Mouse (Mus musculus) cerebellum, postnatal 25 days (tissue): ENCODE measurements around the gene Cpt1c.
"Not testable (repeated sequence)": the region's sequence is repeated elsewhere in the genome, so short reads cannot be mapped to it uniquely, and the experiment has no call there.

Source experiments
- DNase-seq, 2 experiments: peaks; one replicate each; pipeline ENCODE4 v3.0.0; 2021; ENCODE audit warnings: mixed read lengths in 2 of 2

The Cpt1c gene

GRCm38 (mm10) chr7:44974383-44975116 is at the start of gene Cpt1c:
Gene Cpt1c, minus strand, starts transcription at chr7:44974851.
- DNase-seq, result peak; percentile 90 to 92

DNA sequence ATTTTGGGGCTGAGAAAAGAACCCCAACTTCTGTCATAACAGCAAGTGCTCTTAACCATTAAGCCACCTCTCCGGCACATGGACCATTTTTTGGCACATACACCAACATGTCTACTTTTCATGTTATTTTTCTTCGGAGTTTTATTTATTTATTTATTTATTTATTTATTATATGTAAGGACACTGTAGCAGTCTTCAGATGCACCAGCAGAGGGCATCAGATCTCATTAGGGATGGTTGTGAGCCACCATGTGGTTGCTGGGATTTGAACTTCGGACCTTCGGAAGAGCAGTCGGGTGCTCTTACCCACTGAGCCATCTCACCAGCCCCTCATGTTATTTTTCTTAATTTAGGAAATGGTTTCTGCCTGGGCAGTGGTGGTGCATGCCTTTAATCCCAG is 49.1 kb upstream of the Cpt1c start:
- DNase-seq, result not testable (repeated sequence)

GRCm38 (mm10) chr7:45020225-45020624 is 45.6 kb upstream of the Cpt1c start:
- DNase-seq, result no peak

GRCm38 (mm10) chr7:45019031-45019571 is 44.5 kb upstream of the Cpt1c start:
- no peak for DNase-seq

GRCm38 (mm10) chr7:45017242-45018061 is 42.8 kb upstream of the Cpt1c start, which contains the start of gene Rras:
Gene Rras, plus strand, starts transcription at chr7:45017961.
- peak; percentile 72 to 78 for DNase-seq

DNA sequence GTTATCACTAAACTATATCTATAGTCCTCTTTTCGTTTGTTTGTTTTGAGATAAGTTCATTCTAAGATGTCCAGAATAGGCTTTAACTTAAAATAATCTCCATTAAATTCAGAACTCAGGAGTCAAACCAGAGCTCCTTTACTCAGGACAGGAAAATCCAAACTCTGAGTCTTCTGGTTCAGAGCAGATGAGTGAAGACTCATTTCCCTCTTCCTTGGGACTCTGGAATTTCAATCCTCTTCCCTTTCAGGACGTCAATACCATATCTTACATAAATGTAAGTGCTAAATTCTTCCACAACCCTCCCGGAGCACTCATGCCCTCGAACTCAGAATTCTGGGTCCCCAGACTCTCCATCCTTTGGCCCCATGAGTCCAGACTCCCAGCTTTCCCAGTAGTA is 42.1 kb upstream of the Cpt1c start:
- no peak for DNase-seq

DNA sequence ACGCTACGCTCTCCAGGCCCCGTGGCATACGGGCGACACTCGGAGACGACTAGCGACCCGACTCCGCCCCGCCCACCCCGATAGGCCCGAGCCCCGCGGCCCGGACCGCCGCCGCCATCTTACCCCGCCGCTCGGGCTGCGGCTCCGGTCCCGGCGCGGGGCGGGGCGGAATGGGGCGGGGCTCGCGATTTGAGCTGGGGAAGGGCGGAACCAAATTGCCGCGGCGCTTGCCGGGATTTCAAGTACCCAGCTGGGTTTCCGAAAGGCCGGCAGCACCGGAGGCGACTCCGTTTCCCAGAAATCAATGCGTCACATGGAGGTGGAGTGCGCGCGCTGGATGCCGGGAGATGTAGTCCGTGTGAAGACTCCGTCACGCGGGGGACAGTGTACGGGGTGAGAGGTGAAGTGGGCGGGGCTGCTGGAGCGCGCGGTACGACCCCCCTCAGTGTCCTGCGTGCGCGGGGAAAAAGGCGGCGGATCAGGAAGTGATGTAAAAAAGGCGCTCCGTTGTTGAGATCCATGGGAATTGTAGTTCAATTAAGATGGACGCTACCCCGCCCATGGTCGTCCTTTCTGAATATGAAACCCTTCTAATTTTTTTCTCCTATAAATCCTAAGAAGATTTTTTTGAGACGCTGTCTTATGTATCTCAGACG is 41.4 kb upstream of the Cpt1c start, which contains the start of gene Scaf1:
Gene Scaf1, minus strand, starts transcription at position 407 of the 656 bp plus-strand sequence.
- peak; percentile 99 for DNase-seq

- no peak for DNase-seq
These were observed 40.8 kb upstream of the Cpt1c start for GRCm38 (mm10) chr7:45015344-45015956.

DNA sequence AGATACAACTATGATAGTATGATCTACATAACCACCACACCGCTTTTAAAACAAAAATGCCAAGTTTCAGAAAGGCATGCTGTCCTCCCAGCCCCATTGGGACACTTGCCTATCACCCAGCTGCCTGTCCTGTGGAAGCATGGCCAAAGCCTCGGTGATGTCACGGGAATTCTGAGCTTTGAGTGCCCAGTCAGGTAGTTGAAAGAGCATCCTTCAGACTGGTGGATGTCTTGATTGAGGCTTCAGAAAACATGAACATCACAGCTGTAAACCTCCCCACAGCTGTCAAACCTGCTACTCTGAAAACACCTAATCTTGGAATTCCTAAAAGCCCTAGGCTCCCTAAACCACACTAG is 39.4 kb upstream of the Cpt1c start:
- DNase-seq, result no peak

GRCm38 (mm10) chr7:45013366-45014095 is 38.9 kb upstream of the Cpt1c start:
- no peak for DNase-seq

DNA sequence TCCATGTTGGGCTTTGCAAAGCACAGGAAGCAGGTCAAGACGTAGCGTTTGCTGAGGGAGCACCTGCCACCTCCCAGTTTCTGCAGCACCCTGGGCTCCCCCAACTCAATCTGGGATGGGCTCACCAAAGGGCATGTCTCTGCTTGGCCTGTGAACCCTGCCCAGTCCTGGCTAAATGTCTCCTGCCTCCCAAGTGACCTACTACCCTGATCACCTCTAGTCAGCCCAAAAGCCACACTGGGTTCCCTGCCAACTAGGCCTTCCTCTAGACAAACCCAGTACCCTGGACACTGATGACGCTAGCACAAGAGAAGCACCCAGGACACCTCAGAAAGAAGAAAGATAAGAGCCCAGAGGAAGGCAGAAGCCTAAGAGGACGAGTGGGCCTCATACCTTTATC is 38.2 kb upstream of the Cpt1c start:
- no peak for DNase-seq

- DNase-seq, result no peak
These were observed 37.4 kb upstream of the Cpt1c start for GRCm38 (mm10) chr7:45012011-45012410.

GRCm38 (mm10) chr7:45008411-45008810 is 33.8 kb upstream of the Cpt1c start:
- peak in 1 of 2 experiments; percentile 33 for DNase-seq

DNA sequence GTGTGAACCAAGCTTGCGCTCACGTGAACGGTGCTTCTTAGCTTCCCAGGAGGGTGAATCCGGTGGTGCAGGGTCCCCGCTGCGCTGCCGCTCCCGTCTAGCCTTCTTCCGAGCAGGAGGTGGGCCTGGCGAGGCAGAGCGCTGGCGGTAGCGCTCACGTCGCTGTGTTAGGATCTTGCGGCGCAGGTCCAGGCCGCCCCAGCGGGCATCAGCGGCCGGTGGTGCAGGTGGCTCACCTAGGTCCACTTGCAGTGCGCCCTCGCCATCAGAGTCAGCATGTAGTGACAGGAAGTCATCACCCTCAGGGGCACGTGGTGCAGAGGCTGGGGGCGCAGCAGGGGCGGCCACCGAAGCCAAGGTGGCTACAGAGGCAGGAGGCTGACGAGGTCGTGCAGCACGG is 33.2 kb upstream of the Cpt1c start:
- DNase-seq, result peak in 1 of 2 experiments; percentile 20

DNA sequence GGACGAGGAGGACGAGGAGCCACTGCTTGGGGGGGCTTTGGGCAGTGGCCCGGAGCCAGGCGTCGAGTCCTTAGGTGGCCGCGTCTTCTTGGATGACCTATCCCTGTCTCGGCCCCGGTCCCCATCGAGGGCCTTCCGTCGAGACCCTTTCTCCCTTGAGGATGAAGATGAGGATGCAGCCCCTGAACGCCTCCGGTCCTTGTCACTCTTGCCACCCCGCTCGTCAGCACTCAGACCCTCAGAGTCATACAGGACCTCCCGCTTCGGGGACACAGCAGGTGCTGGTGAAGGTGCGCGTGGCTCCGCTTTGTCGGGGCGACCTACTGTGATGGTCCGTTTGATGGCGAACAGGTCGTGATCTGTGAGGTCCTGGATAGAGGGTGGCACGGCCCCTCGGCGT is 32.5 kb upstream of the Cpt1c start:
- no peak for DNase-seq

GRCm38 (mm10) chr7:45006503-45006902 is 31.9 kb upstream of the Cpt1c start:
- DNase-seq, result peak in 1 of 2 experiments; percentile 17

DNA sequence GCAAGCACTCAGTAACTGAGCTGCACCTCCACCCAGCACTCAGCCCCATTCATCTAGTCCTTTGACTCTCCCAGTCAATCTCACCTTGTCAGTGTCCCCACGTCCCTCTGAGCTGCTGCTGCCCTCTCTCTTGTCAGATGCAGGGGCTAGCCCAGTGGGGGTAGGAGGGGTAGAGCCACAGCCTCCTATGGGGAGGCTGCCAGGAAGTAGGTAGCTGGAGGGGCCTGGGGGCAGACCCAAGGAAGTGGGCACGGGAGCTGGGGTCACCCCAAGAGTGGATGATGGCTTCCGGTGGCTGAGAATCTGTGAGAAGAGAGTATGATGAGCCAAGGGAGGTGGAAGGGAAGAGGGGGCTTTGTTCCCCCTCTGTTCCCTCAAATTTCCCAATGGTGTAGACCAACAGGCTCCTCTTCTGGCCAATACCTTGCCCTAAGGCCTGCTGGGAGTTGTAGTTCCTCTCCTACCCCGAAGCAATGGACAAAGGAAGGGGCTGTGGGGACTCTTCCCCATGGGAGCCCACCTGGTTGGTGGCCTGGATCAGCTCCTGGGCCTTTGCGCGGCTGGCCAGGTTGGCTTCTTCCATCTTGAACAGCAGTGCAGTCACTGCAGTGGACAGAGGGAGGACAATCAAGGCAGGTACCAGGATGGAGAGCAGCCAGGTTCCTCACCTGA is 30.8 kb upstream of the Cpt1c start:
- DNase-seq, result no peak

DNA sequence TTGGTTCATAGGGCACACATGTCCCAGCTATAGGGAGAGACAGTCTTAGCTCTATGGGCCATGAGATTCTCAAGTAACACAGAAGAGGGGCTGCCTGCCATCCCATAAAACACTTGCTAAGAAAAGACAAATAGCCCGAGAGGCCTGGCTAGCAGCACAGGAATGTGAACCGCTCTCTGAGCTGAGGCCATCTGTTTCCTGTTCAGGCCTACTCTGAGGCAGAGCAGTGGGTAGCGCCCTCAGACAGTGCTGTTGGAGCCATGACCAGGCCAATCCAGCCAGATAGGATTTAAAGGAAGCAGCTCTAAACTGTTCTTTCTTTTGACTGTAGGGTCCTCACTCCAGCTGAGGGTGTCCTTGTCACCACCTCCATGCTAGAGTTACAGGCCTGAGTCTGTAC is 29.9 kb upstream of the Cpt1c start:
- DNase-seq, result no peak

GRCm38 (mm10) chr7:45002440-45002839 is 27.8 kb upstream of the Cpt1c start:
- peak; percentile 45 to 67 for DNase-seq

DNA sequence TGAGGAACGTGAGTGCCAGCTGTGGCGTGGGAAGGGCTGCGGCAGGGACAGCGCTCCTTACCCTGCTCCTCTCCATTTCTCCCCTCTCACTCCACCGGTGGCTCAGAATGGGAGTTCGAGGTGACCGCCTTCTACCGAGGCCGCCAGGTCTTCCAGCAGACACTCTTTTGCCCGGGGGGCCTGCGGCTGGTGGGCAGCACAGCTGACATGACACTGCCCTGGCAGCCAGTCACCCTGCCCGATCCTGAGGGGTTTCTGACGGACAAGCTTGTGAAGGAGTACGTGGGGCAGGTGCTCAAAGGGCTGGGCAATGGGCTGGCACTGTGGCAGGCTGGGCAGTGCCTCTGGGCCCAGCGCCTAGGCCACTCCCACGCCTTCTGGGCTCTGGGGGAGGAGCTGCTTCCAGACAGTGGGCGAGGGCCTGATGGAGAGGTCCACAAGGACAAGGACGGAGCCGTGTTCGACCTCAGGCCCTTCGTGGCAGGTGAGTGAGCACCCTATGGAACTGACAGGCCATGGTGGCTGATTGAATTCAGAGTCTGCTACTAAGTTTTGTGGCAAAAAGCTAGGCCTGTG is 26.0 kb upstream of the Cpt1c start:
- no peak for DNase-seq

GRCm38 (mm10) chr7:44999753-45000152 is 25.1 kb upstream of the Cpt1c start:
- DNase-seq, result no peak
